Comparison of ENCODE assay signal across 8 mouse cellular contexts in genomic region chr6:30390714-30391697, GRCm38 (mm10). TPM values are rescaled to one million over a fixed set of nuclear protein-coding genes. Genes with fewer than 3 reads are reported as not detected.
DNase-seq lines count a peak whose midpoint lies in the region; ATAC-seq lines count a peak whose summit lies in the region.

Zc3hc1 (minus strand) TSS chr6:30391028.

- WGBS in hindbrain, embryonic 12.5 days, result 18% methylated on average over 33 of the region's 33 CpGs

- peak within 1 kb of the TSS; percentile 78 for H3K9ac ChIP-seq in hindbrain, embryonic 12.5 days

- peak; percentile 82 for ATAC-seq in hindbrain, embryonic 12.5 days (ENCODE audit: low FRiP score)

- H3K9me3 ChIP-seq in hindbrain, embryonic 12.5 days (replicated peaks), result no peaks in the 10 kb centered on the region

- peaks cover 3% of the 10 kb centered on the region for H3K4me1 ChIP-seq in hindbrain, embryonic 12.5 days

- peak; percentile 91 for DNase-seq in NIH3T3 (ENCODE audit: low read depth)
- peak; percentile 75 for DNase-seq in cerebellum, adult 9-11 months
- peak; percentile 34 to 63 for DNase-seq in frontal cortex, postnatal 10 days (ENCODE audit: low spot score in 2 of 2)
- DNase-seq in layer of hippocampus, postnatal 14 days (ENCODE audit: low spot score in 2 of 2), result peak; percentile 65 to 77
- peak; percentile 75 for DNase-seq in lung, postnatal 14 days
- DNase-seq in retina, adult 2 months (ENCODE audit: low read depth, low spot score), result peak; percentile 65
- DNase-seq in thymus, postnatal 36 days, result peak; percentile 75 to 76

- peak within 1 kb of the TSS; percentile 74 for H3K27ac ChIP-seq in hindbrain, embryonic 12.5 days

- H3K36me3 ChIP-seq in hindbrain, embryonic 12.5 days, result peaks cover 7% of the 10 kb centered on the region

- no peaks in the 10 kb centered on the region for H3K27me3 ChIP-seq in hindbrain, embryonic 12.5 days

- peak within 1 kb of the TSS; percentile 79 for H3K4me3 ChIP-seq in hindbrain, embryonic 12.5 days

- peak within 1 kb of the TSS; percentile 50 for H3K4me2 ChIP-seq in hindbrain, embryonic 12.5 days (replicated peaks)

RNA-seq across cellular contexts. Expression of gene Zc3hc1, which starts in this region (rescaled TPM):
- polyA plus RNA-seq in hindbrain, embryonic 12.5 days (2016; fragmentation: Nextera tagmentation; extraction: Ambion mirVana), result 65.3 and 67.6 TPM in 2 replicates
- total RNA-seq in layer of hippocampus, postnatal 14 days (2021), result 10 to 100 TPM; 26.5 to 27.6 TPM

Comparison
In these comparisons a context has a peak if more than half of its experiments do, and no peak if none do; other contexts are left out.
1. Peak in every context shown above with its lines: DNase-seq, ATAC-seq, H3K4me3 ChIP-seq and H3K27ac ChIP-seq.